Mouse (Mus musculus): ENCODE measurements at regions not wholly inside any gene's neighbourhood (a gene's known extent, or its start where the extent isn't known, plus 50 kb on each side); places are given as distances from the start of the nearest gene placed in this dataset.

GRCm38 (mm10) chr6:100429511-100429910 is 142.2 kb upstream of the Rybp start:
- TF ChIP-seq CTCF (IDR thresholded peaks at IDR 0.05; ENCODE audit: borderline replicate concordance, extremely low read depth, insufficient read depth, insufficient read length): no peak
- no peak for TF ChIP-seq POLR2A (IDR thresholded peaks at IDR 0.05; ENCODE audit: borderline replicate concordance, extremely low read depth, insufficient read depth, insufficient read length, poor library complexity, severe bottlenecking)

Data from brain, embryonic 14.5 days (tissue).